Mouse (Mus musculus) kidney, adult 11 months (tissue): ENCODE results near the gene Cep135.

Experiments
- DNase-seq: peaks from one replicate; pipeline ENCODE4 v3.0.0; 2022

Gene Cep135

GRCm38 (mm10) chr5:76645091-76645868, 56.8 kb downstream of the Cep135 start:
- DNase-seq = no peak

DNA sequence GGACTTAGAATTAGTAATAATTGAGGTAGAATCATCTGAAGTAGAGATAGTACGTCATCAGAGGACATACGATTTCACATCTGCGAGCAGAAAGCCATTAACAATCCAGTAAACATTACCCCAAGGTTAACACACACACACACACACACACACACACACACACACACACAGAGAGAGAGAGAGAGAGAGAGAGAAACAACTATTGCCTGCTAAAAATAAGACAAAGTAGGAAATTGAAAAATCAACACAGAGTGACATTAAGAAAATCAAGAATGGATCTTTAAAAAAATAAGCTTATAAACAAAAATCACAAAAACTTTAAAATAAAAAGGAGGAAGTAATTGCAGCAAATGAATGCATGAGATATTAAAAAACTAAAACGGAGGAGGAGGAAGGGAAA, 61.4 kb downstream of the Cep135 start:
- DNase-seq = no peak

DNA sequence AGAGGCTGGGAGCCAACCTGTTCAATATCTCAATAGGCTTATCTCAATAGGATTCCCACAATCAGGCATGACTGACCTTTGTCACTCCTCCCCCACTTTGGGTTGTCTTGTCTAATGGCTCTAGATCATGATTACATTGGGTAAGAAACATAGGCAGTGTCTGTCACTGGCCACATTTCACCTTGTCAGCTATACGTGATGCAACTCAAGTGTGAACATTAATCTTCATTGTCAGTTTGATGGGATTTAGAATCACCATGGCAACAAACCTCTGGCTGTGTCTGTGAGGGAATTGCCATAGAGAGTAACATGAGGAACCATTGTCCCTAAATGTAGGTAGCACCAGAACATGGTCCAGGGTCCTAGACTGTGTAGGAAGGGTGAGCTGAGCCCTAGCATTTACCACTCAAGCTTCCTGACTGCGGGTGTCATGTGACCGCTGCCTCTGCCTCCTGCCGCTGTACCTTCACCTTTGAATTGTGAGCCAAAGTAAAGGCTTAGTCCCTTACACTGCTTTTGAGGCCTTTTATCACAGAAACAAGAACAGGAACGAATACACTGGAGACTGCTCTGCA, 62.7 kb downstream of the Cep135 start:
- no peak for DNase-seq

GRCm38 (mm10) chr5:76656212-76656611, 67.7 kb downstream of the Cep135 start, which contains the start of gene C530008M17Rik:
C530008M17Rik (plus strand) TSS chr5:76656512.
- no peak for DNase-seq

DNA sequence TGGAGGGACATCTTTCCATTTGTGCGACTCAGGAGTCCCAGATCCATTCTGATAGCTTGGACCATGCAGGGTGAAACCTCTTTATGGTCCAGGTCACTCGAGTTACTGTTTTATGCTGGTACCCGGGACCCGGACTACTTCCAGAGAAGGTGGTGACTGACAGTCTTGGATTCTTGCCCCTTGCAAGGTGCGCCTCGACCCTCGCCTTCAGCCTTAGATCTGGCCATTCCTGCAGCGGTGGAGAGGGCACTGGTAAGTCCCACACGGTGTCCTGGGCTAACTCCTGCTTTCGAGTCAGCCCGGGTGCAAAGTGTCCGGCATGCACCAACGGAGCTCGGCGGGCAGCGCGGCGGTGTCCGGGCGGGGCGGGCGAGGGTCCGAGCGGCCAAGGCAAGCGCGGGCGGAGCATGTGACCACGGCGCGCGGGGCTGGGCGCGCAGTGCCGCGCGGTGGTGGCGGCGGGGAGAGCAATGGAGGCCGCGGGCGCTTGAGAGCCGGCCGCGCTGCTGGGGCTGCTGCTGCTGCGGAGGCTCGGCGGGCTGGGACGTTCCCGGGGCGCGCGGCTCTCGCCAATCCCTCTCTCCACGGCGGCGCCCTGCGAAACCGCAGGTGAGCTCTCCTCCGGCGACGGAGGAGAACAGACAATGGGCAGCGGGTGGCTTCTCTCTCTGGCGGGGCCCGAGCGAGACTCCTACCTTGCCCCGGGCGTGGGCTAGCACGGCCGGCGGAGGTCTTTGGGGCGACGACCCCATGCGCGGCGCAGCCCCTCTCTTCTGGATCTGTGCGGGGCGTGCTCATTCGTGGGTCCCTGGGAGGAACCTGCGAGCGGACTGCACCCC, 69.0 kb downstream of the Cep135 start:
- DNase-seq = no peak

DNA sequence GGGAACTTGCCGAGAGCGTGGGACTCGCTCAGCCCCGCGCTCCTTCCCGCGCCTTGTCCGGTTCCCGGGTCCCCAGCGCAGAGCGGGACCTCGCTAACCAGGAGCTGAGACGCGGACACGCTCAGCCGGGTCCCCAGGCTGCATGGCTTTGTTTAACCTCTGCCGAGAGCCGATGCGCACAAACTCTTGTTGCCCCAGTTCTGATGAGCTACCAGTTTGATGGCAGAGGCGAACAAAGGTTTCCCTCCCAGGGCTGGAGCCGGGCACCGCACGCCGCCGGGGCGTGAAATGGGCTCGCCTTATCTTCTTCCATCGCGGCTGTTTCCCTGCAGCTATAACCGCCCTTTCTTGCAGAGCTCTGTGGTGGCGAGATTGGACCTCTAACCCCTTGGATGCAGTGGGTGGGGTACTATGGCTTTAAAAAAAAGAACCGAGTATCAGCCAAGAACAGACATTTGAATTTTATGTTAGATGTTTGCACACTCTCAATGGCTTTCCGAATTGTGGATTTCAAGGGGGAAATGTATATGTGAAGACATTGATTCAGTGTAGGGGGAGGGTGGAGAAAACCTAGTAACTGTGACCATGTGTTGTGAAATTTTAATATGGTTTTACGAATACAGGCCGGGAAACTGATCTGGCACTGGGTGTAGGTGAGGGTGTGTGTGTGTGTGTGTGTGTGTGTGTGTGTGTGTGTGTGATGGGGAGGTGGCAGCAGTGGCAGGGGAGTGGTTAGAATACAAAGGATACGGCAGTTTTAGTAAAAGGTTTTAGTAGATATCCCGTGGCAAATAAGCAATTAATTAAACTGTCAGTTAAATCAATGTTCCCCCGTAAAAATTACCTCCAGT, 69.8 kb downstream of the Cep135 start:
- no peak for DNase-seq

DNA sequence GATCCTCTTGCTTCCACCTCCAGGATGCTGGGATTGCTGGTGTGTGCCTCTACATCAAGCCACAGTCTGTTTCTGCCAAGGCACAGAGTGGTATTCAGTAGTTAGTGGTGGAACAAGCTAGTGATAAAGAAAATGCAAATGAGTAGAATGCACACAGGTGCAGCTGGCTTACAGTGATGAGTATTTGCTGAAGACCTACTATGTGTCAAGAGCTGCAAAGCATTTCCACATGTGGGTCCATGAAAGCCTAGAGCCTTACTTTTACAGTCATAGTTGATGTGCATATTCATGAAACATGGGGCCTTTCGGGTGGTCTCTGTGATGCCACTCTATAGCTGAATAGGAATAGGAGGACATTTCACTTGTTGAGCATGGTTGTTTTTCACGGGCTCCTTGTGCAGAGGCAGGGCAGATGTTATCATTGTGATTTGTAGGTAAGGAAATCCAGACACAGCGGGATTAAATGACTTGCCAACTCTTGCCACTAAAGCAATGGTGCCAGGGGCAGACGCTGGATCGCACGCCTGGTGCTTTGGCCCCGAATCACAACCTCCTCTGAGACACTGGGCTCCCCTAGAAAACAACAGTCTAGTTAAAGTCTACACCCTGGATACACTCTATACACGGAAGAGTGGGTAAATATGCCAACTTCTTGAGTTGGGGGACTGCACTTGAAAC, 71.6 kb downstream of the Cep135 start:
- DNase-seq = no peak

DNA sequence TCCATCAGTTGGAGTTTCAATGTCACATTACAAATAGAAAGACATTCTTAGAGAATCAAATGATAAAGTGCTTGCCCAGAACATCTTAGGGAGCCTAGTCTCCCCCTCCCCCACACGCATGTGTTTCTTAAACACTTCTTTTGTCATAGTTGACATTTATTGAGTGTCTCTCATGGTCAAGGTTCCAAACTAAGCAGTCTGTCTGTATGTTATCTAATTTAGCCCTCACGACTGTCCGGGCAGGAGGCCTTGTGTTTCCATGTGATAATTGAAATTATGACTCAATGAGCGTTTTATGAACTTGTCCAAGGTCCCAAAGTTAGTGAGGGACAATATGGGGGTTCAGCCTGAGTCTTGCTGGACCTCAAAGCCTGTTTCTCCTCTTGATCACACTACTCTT, 72.8 kb downstream of the Cep135 start:
- DNase-seq = no peak

- no peak for DNase-seq
Measured at GRCm38 (mm10) chr5:76664936-76665335, 76.4 kb downstream of the Cep135 start.

GRCm38 (mm10) chr5:76665421-76665820, 76.9 kb downstream of the Cep135 start:
- DNase-seq = no peak

DNA sequence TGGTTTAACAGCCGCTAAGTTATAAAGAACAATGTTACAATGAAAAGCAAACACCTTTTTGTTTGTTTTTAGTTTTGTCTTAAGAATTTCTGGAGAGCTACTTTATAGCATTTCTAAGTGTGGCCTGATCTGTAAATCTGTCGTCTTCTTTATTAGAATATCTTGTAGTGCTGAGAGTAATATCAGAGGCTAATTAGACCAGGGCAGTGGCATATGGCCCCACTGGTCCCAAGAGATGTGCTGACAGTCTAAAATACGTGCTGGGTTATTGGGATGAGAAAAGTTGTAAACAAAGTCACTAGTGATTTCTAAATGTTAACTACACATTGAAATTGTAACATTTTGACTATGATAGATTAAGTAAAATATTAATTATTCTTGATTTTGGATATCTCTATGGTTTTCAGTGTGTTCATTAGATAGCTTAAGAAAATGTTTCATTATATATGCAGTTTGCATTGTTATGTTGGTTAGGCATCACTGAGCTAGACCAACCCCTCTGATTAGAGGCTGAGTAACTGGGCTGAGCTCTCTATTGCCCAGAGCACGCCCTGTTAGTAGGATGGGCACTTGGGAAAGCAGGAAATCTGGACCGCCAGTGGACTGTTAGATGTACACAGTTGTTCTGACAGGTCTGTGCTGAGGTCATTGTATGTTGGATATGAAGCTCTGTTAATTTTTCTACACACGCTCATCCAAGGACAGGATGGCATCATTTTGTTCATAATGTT, 77.7 kb downstream of the Cep135 start:
- DNase-seq = no peak

DNA sequence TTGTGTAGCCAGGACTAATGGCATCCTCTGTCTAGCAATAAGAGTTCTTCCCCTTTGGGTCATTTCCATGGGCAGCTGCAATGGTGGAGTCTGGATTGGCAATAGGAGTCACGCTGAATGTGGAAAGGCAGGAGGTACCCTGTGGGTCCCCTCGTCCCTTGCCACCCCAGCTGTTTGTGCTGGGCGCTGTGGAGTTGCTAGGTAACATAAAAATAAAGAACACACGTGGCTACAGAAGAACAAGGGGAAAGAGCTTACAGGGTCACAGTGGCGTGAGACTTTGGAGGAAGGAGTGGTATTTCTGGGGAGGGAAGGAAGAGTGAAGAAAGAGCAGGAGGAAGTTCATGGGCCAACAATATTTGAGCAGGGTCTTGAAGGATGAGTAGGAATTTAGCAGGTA, 79.6 kb downstream of the Cep135 start:
- DNase-seq = no peak

- DNase-seq = no peak
Measured at GRCm38 (mm10) chr5:76668547-76668946, 80.0 kb downstream of the Cep135 start.

- no peak for DNase-seq
Measured at GRCm38 (mm10) chr5:76670183-76670582, 81.7 kb downstream of the Cep135 start.

- no peak for DNase-seq
Measured at GRCm38 (mm10) chr5:76674022-76674653, 85.6 kb downstream of the Cep135 start.

GRCm38 (mm10) chr5:76675369-76675768, 86.9 kb downstream of the Cep135 start:
- no peak for DNase-seq

- no peak for DNase-seq
Measured at GRCm38 (mm10) chr5:76680959-76681358, 92.5 kb downstream of the Cep135 start.

GRCm38 (mm10) chr5:76681895-76682656, 93.6 kb downstream of the Cep135 start:
- DNase-seq = no peak

GRCm38 (mm10) chr5:76683455-76683854, 95.0 kb downstream of the Cep135 start:
- DNase-seq = no peak
